Comparison of ENCODE assay signal across 17 mouse cellular contexts in the genomic region with DNA sequence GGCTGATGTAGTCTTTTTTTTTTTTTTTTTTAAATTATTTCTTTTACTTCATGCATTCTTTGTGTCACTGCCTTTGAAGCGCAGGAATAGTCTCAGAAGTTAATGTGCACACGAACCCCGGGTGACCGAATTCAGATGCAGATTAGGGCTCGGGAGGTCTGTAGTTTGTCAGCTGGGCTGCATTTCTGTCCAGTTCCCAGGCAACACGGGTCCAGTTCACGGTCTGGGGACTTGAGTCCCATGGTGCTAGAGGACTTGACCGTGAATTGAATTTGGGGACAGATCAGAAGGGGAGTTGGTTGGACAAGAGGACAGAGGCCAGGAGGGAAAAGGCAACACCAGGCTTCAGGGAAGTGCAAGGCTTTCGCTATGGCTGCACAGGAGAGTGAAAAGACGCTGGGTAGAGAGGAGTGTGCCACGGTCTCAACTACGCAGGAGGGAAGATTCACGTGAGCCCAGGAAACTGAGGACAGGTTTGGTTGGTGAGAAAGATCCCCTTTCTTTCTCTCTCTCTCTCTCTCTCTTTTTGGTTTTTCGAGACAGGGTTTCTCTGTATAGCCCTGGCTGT.
DNase-seq lines count a peak whose midpoint lies in the region; ATAC-seq lines count a peak whose summit lies in the region.
"Had no signal": no experiment of that assay in that cellular context is flagged by ENCODE, and none has a peak within 500 bp of the region (broad histone marks: within the 10 kb centered on the region; RNA-seq: fewer than 3 reads in every experiment).

No protein-coding gene starts in this region.

- H3K4me2 ChIP-seq in hindbrain, embryonic 11.5 days (replicated peaks; ENCODE audit: low read depth, low read length), result no peak overlapping the region
- H3K4me2 ChIP-seq in midbrain, embryonic 14.5 days (ENCODE audit: low read length), result no peak overlapping the region
- H3K4me2 ChIP-seq: heart, embryonic 12.5 days had no signal

- peak; percentile 83 for ATAC-seq in hindbrain, embryonic 11.5 days (ENCODE audit: low FRiP score)
- ATAC-seq in midbrain, embryonic 14.5 days (ENCODE audit: low FRiP score, low TSS enrichment), result peak; percentile 64; the same call in 1 of the 2 replicates
- ATAC-seq: activated CD4-positive, CD25-positive, alpha-beta regulatory T cell, adult 4 months had no signal

- H3K36me3 ChIP-seq in hindbrain, embryonic 11.5 days (ENCODE audit: control insufficient read depth, insufficient read depth, low read length), result no peaks in the 10 kb centered on the region
- H3K36me3 ChIP-seq in midbrain, embryonic 14.5 days (ENCODE audit: control insufficient read depth, insufficient read depth, low read length), result no peaks in the 10 kb centered on the region

- H3K27me3 ChIP-seq in hindbrain, embryonic 11.5 days (ENCODE audit: control insufficient read depth, insufficient read depth, low read length), result no peaks in the 10 kb centered on the region
- no peaks in the 10 kb centered on the region for H3K27me3 ChIP-seq in midbrain, embryonic 14.5 days (ENCODE audit: control insufficient read depth, insufficient read depth, low read length)
- H3K27me3 ChIP-seq: heart, embryonic 12.5 days had no signal

- no peak overlapping the region for H3K4me3 ChIP-seq in hindbrain, embryonic 11.5 days (ENCODE audit: low read depth, low read length)
- no peak overlapping the region for H3K4me3 ChIP-seq in midbrain, embryonic 14.5 days (replicated peaks; ENCODE audit: low read depth, low read length)
- H3K4me3 ChIP-seq: heart, embryonic 12.5 days; limb, embryonic 10.5 days; myocyte had no signal

- no peaks in the 10 kb centered on the region for H3K9me3 ChIP-seq in hindbrain, embryonic 11.5 days (ENCODE audit: control insufficient read depth, low read length)
- no peaks in the 10 kb centered on the region for H3K9me3 ChIP-seq in midbrain, embryonic 14.5 days (ENCODE audit: control insufficient read depth, low read length)
- H3K9me3 ChIP-seq: G1E; heart, embryonic 12.5 days; limb, embryonic 10.5 days had no signal

- H3K4me1 ChIP-seq in hindbrain, embryonic 11.5 days (replicated peaks; ENCODE audit: control insufficient read depth, insufficient read depth, low read length), result 0 out of 2 replicates have a peak, but pooled peaks cover 3% of the 10 kb centered on the region
- H3K4me1 ChIP-seq in midbrain, embryonic 14.5 days (ENCODE audit: control insufficient read depth, insufficient read depth, low read length), result no peaks in the 10 kb centered on the region
- H3K4me1 ChIP-seq: heart, embryonic 12.5 days had no signal

- H3K9ac ChIP-seq in hindbrain, embryonic 11.5 days (ENCODE audit: low read depth, low read length), result no peak overlapping the region
- no peak overlapping the region for H3K9ac ChIP-seq in midbrain, embryonic 14.5 days (replicated peaks; ENCODE audit: low read length)
- H3K9ac ChIP-seq: heart, embryonic 12.5 days; liver, embryonic 14.5 days had no signal

- 38% methylated on average over 14 of the region's 14 CpGs for WGBS in hindbrain, embryonic 11.5 days
- 14% methylated on average over 14 of the region's 14 CpGs for WGBS in midbrain, embryonic 14.5 days

- peak overlapping the region; percentile 61; the same call in 1 of the 2 replicates for H3K27ac ChIP-seq in hindbrain, embryonic 11.5 days (ENCODE audit: low read depth, low read length)
- no peak overlapping the region; the same call in 1 of the 2 replicates for H3K27ac ChIP-seq in midbrain, embryonic 14.5 days (replicated peaks; ENCODE audit: low read depth, low read length)
- H3K27ac ChIP-seq: limb, embryonic 10.5 days; liver, embryonic 14.5 days had no signal

- peak; percentile 14 for DNase-seq in ES-CJ7 (ENCODE audit: low read depth, low spot score)
- peak; percentile 17 for DNase-seq in embryo, embryonic 11.5 days (ENCODE audit: low read depth, low spot score)
- peak; percentile 73 for DNase-seq in hindbrain, embryonic 11.5 days (ENCODE audit: low spot score)
- peak; percentile 65 for DNase-seq in midbrain, embryonic 14.5 days
- DNase-seq in right cerebral cortex, adult 2 months (ENCODE audit: low spot score in 2 of 2), result no peak
- DNase-seq in kidney, adult 8-10 months, result no peak
- DNase-seq in natural killer cell, adult 2 months (ENCODE audit: low spot score in 2 of 2), result no peak
- DNase-seq in thymus, postnatal 4 days, result no peak
- DNase-seq: B cell, adult 2 months; gastrocnemius, postnatal 10 days; lung, postnatal 36 days had no signal

Comparison
In these comparisons a context has a peak if more than half of its experiments do, and no peak if none do; other contexts are left out.
1. DNase-seq: peak in ES-CJ7 (single experiment), embryo, embryonic 11.5 days (single experiment), hindbrain, embryonic 11.5 days (single experiment) and midbrain, embryonic 14.5 days (single experiment); none in right cerebral cortex, adult 2 months (0 of 2), kidney, adult 8-10 months (0 of 2), natural killer cell, adult 2 months (0 of 2) and thymus, postnatal 4 days (single experiment).